Mouse (Mus musculus) liver, embryonic 14.5 days (tissue): Measurements from ENCODE around the gene Glp2r. TPM values are rescaled to one million over a fixed set of nuclear protein-coding genes. Genes with fewer than 3 reads are reported as not detected.

Source experiments
- ATAC-seq: fragments of 200-750 bp; cut with Nextera tagmentation; 2 replicates; pipeline ENCODE4 v1.8.0; 2017; ENCODE audit warnings: moderate number of reproducible peaks, mild to moderate bottlenecking, moderate library complexity; ENCODE audit not compliant: insufficient read depth
- DNase-seq, 3 experiments: peaks; one replicate each; pipeline ENCODE4 v3.0.0-alpha.2; 2012 to 2013; ENCODE audit warnings: low read depth in 3 of 3, low spot score in 3 of 3
- H3K27ac ChIP-seq: fragments of 300-500 bp; sonication (generic); 2 replicates; pipeline ENCODE4 v1.5.1; 2014; ENCODE audit warnings: moderate library complexity, mild to moderate bottlenecking, control low read depth, inconsistent platforms
- H3K27me3 ChIP-seq: fragments of 300-500 bp; sonication (generic); 2 replicates; pipeline ENCODE4 v1.6.1; 2014; ENCODE audit warnings: mild to moderate bottlenecking, low read length, moderate library complexity; ENCODE audit not compliant: control insufficient read depth, insufficient read depth
- H3K36me3 ChIP-seq: fragments of 300-500 bp; sonication (generic); replicated peaks from 2 replicates; pipeline ENCODE4 v1.6.1; 2014; ENCODE audit warnings: low read depth; ENCODE audit not compliant: control insufficient read depth, insufficient read depth
- H3K4me1 ChIP-seq, 2 experiments: fragments of 200-500 bp in 1 of 2; fragments of 300-500 bp in 1 of 2; sonication (generic) in 1 of 2; replicated peaks; 2 replicates each; pipeline ENCODE4 v1.6.1; 2012 to 2014; ENCODE audit warnings: antibody characterized with exemption in 1 of 2, inconsistent platforms in 1 of 2, low read length in 1 of 2; ENCODE audit not compliant: control insufficient read depth in 2 of 2, insufficient read depth in 2 of 2
- H3K4me2 ChIP-seq: fragments of 300-500 bp; sonication (generic); 2 replicates; pipeline ENCODE4 v1.6.1; 2014; ENCODE audit warnings: low read depth, mild to moderate bottlenecking, control low read depth, moderate library complexity
- H3K4me3 ChIP-seq, 2 experiments: fragments of 200-500 bp in 1 of 2; fragments of 300-500 bp in 1 of 2; sonication (generic) in 1 of 2; 2 replicates each; pipeline ENCODE4 v1.5.1; 2012 to 2014; ENCODE audit warnings: low read depth in 2 of 2, low read length in 2 of 2, mild to moderate bottlenecking in 2 of 2, control low read depth in 1 of 2, inconsistent platforms in 1 of 2, moderate library complexity in 1 of 2; ENCODE audit not compliant: insufficient read depth in 1 of 2
- H3K9ac ChIP-seq: fragments of 300-500 bp; sonication (generic); replicated peaks from 2 replicates; pipeline ENCODE4 v1.6.1; 2014; ENCODE audit warnings: mild to moderate bottlenecking, control low read depth, moderate library complexity
- H3K9me3 ChIP-seq: fragments of 300-500 bp; sonication (generic); 2 replicates; pipeline ENCODE4 v1.6.1; 2016; ENCODE audit warnings: low read length, mixed read lengths; ENCODE audit not compliant: control insufficient read depth
- CTCF ChIP-seq: IDR thresholded peaks from 2 replicates; pipeline ENCODE4 v1.5.1; 2016; ENCODE audit warnings: antibody characterized with exemption, low read depth, control low read depth
- EP300 ChIP-seq: IDR thresholded peaks from 2 replicates; pipeline ENCODE4 v1.6.1; 2016; ENCODE audit warnings: antibody characterized with exemption, low read depth
- WGBS: fragments of 180-500 bp; shearing (Covaris S2); extraction: QIAGEN DNeasy Blood & Tissue Kit; methylation state at CpG from one replicate; pipeline ENCODE4 v1.1.7; 2014; ENCODE audit not compliant: insufficient replicate concordance; 5-methylcytosine and 5-hydroxymethylcytosine counted together
- polyA plus RNA-seq, 2 experiments: library from polyadenylated mRNA; depleted of rRNA in 1 of 2; stranded (reverse) in 1 of 2; unstranded in 1 of 2; fragments of >200 nt; fragmentation: Nextera tagmentation in 1 of 2; extraction: Ambion mirVana in 1 of 2; gene quantifications; 2 replicates each; pipeline versions ENCODE4 v1.2.1 to v1.2.3; 2012 to 2014

The Glp2r gene
- polyA plus RNA-seq, 2 experiments, result 0.21 to 0.30 TPM

DNA sequence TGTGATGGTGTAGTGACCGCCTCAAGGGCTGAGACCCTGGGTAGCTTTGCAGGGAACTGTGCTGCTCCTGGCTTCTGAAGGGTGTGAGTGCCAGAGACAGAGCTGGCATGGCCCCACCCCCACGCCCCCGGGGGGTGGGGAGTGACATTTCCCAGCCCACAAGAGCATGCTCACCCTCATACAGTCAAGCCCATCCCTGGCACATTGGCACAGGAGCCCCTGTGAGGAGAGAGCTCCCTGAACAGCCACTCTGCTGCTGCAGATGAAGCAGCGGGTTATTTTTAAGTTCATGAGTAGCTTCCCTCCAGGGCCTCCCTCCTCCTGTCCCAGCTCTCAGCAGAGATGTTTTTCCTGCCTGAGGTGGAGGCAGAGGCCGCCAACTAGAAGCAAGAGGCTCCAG is 98.8 kb downstream of the Glp2r start:
- DNase-seq (no peak), ATAC-seq (no peak)
- H3K4me2 ChIP-seq, result no peak overlapping the region
- no peaks in the 10 kb centered on the region for H3K27me3 ChIP-seq
- no peak overlapping the region for H3K4me3 ChIP-seq
- no peaks in the 10 kb centered on the region for H3K36me3 ChIP-seq
- WGBS, result 41% methylated on average over 5 of the region's 5 CpGs
- H3K27ac ChIP-seq, result no peak overlapping the region
- H3K9me3 ChIP-seq, result no peaks in the 10 kb centered on the region
- no peak for TF ChIP-seq CTCF
- TF ChIP-seq EP300, result no peak
- H3K4me1 ChIP-seq, result no peaks in the 10 kb centered on the region
- H3K9ac ChIP-seq, result no peak overlapping the region

DNA sequence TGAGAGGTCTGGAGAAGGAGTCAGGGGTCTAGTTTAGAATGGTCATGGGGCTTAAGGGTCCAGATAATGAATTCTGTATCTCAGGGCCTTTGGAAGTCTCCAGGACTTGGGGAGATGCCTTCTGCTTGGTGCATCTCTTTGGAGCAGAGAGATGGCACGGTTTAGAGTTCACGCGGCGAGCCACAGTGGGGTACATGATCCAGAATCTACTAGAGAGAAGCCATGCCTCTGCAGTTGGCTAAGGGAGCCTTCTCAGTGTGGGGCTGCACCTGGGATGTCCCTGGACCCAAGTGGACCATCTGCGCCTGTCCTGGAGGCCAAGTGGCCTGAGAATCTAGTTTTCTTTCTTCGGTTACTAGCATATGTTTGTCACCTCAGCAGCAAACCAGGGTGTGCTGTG is 100.9 kb downstream of the Glp2r start:
- Histone ChIP-seq H3K27ac (no peak overlapping the region), H3K36me3 (no peaks in the 10 kb centered on the region), H3K4me3 (no peak overlapping the region), H3K4me2 (no peak overlapping the region), H3K9me3 (no peaks in the 10 kb centered on the region), H3K27me3 (no peaks in the 10 kb centered on the region), H3K9ac (no peak overlapping the region), H3K4me1 (no peaks in the 10 kb centered on the region)
- DNase-seq (no peak), ATAC-seq (no peak)
- no peak for TF ChIP-seq EP300
- TF ChIP-seq CTCF, result no peak
- WGBS, result 83% methylated on average over 6 of the region's 6 CpGs

GRCm38 (mm10) chr11:67668460-67669007 is 102.4 kb downstream of the Glp2r start:
- Histone ChIP-seq H3K4me2 (no peak overlapping the region), H3K36me3 (no peaks in the 10 kb centered on the region), H3K27ac (no peak overlapping the region), H3K4me1 (no peaks in the 10 kb centered on the region), H3K4me3 (no peak overlapping the region), H3K27me3 (no peaks in the 10 kb centered on the region), H3K9me3 (no peaks in the 10 kb centered on the region), H3K9ac (no peak overlapping the region)
- ATAC-seq, result no peak
- no peak for TF ChIP-seq CTCF
- no peak for TF ChIP-seq EP300
- DNase-seq, result no peak
- 61% methylated on average over 3 of the region's 3 CpGs for WGBS

DNA sequence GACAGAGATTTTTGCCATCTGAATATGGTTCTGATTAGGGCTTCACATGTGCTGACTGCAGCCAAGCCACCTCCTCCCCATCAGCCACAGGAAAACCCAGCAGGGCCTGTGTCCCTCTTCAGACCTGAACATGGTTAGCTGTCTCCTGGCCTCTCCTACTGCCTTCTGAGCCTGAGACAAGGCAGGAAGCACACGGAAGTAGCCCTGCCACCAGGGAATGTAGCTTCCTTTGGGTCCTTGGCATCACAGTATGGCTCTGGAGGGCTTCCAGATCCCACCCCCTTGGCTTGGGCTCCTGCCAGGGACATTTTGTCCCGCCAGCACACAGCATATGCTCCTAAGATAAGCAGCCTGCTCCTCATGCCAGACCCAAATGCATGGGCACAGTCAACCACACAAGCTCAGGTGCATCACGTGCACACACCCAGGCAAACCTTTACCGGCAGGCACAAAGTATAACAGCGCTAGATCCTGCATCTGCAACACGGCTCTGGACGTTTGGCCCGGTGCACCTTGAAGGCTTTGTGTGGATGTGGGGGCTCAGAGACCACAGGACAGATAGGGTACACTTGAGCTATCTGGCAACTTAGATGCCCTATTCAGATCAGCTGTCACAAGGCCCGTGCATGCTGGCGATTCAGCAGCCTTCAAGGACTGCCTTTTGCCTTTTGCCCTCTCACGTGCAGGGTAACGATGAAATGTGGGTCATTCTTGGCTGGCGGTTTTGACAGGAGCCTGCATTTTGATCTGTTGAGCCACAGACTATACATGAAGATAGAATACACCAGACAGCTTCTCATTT is 103.2 kb downstream of the Glp2r start:
- no peaks in the 10 kb centered on the region for H3K9me3 ChIP-seq
- H3K9ac ChIP-seq, result no peak overlapping the region
- ATAC-seq (no peak), DNase-seq (no peak)
- no peak overlapping the region for H3K4me2 ChIP-seq
- TF ChIP-seq CTCF (no peak), EP300 (no peak)
- 72% methylated on average over 13 of the region's 13 CpGs for WGBS
- no peaks in the 10 kb centered on the region for H3K27me3 ChIP-seq
- H3K4me1 ChIP-seq, result no peaks in the 10 kb centered on the region
- H3K4me3 ChIP-seq, result no peak overlapping the region
- no peak overlapping the region for H3K27ac ChIP-seq
- H3K36me3 ChIP-seq, result no peaks in the 10 kb centered on the region

DNA sequence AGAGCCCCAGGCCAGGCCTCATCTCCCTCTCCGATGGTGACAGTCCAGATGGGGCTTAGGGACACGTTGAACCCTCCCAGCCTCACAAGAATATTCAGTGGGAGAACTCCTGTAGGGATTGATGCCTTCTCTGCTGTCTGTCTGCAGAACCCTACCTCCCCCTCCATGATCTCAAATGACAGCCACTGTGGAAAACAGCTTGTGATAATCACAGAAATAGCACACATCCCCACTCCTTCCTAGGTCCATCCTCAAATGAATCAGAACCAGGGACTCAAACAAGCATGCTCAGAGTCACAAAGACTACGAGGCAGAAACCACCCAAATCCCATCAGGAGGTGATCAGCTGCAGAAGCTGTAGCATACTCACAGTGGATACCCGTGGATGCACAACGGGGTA is 104.8 kb downstream of the Glp2r start:
- Histone ChIP-seq H3K27ac (no peak overlapping the region), H3K4me2 (no peak overlapping the region), H3K9me3 (no peaks in the 10 kb centered on the region), H3K9ac (no peak overlapping the region), H3K4me1 (no peaks in the 10 kb centered on the region), H3K27me3 (no peaks in the 10 kb centered on the region), H3K36me3 (no peaks in the 10 kb centered on the region), H3K4me3 (no peak overlapping the region)
- 40% methylated on average over 5 of the region's 5 CpGs for WGBS
- ATAC-seq (no peak), DNase-seq (no peak)
- TF ChIP-seq CTCF (no peak), EP300 (no peak)
